Mouse (Mus musculus): ENCODE results near the gene D930007J09Rik. TPM values are rescaled to one million over a fixed set of nuclear protein-coding genes. Genes with fewer than 3 reads are reported as not detected.

D930007J09Rik gene
- total and polyA plus RNA-seq, 2 experiments from 2014 or later, result not detected

- TF ChIP-seq CTCF (IDR thresholded peaks at IDR 0.05; ENCODE audit: low read depth) (no peak), EP300 (IDR thresholded peaks at IDR 0.05; ENCODE audit: low read depth) (no peak)
These were observed 15.1 kb downstream of the D930007J09Rik start for GRCm38 (mm10) chr13:32787584-32787983.

GRCm38 (mm10) chr13:32783816-32784215, 18.8 kb downstream of the D930007J09Rik start, which contains the start of gene Mylk4:
Mylk4 (minus strand) TSS chr13:32783954.
- no peak for ATAC-seq (ENCODE audit: insufficient read depth, low read depth)
- TF ChIP-seq CTCF (IDR thresholded peaks at IDR 0.05; ENCODE audit: low read depth) (no peak), EP300 (IDR thresholded peaks at IDR 0.05; ENCODE audit: low read depth) (no peak)
- Histone ChIP-seq H3K4me3 (ENCODE audit: low read depth, low read length) (no peak within 1 kb of the TSS), H3K36me3 (replicated peaks; ENCODE audit: control insufficient read depth, insufficient read depth, low read length) (no peaks in the 10 kb centered on the region), H3K9me3 (replicated peaks; ENCODE audit: control insufficient read depth, low read length) (no peaks in the 10 kb centered on the region), H3K27ac (ENCODE audit: low read depth) (no peak within 1 kb of the TSS), H3K4me1 (ENCODE audit: control insufficient read depth, insufficient read depth) (no peaks in the 10 kb centered on the region), H3K27me3 (ENCODE audit: control insufficient read depth, insufficient read depth, low read length) (no peaks in the 10 kb centered on the region), H3K9ac (replicated peaks; ENCODE audit: low read depth, low read length) (no peak within 1 kb of the TSS), H3K4me2 (ENCODE audit: low read depth, low read length) (no peak within 1 kb of the TSS)
- WGBS, result 68% methylated on average over 8 of the region's 8 CpGs
- DNase-seq (ENCODE audit: low spot score), result no peak

More at GRCm38 (mm10) chr13:32787584-32787983, 15.1 kb downstream of the D930007J09Rik start:
- whole genome bisulfite sequencing, result 64% methylated on average over 2 of the region's 2 CpGs
- no peaks in the 10 kb centered on the region for H3K4me1 ChIP-seq (ENCODE audit: control insufficient read depth, insufficient read depth)
- H3K4me2 ChIP-seq (ENCODE audit: low read depth, low read length), result no peak overlapping the region
- no peaks in the 10 kb centered on the region for H3K36me3 ChIP-seq (replicated peaks; ENCODE audit: control insufficient read depth, insufficient read depth, low read length)
- H3K9me3 ChIP-seq (replicated peaks; ENCODE audit: control insufficient read depth, low read length), result no peaks in the 10 kb centered on the region
- DNase-seq (ENCODE audit: low spot score) (no peak), ATAC-seq (ENCODE audit: insufficient read depth, low read depth) (no peak)
- no peak overlapping the region for H3K27ac ChIP-seq (ENCODE audit: low read depth)
- H3K4me3 ChIP-seq (ENCODE audit: low read depth, low read length), result no peak overlapping the region
- no peaks in the 10 kb centered on the region for H3K27me3 ChIP-seq (ENCODE audit: control insufficient read depth, insufficient read depth, low read length)
- no peak overlapping the region for H3K9ac ChIP-seq (replicated peaks; ENCODE audit: low read depth, low read length)

- WGBS, result 40% methylated on average over 5 of the region's 5 CpGs
- Histone ChIP-seq H3K36me3 (replicated peaks; ENCODE audit: control insufficient read depth, insufficient read depth, low read length) (no peaks in the 10 kb centered on the region), H3K4me1 (ENCODE audit: control insufficient read depth, insufficient read depth) (no peaks in the 10 kb centered on the region), H3K9me3 (replicated peaks; ENCODE audit: control insufficient read depth, low read length) (no peaks in the 10 kb centered on the region), H3K27me3 (ENCODE audit: control insufficient read depth, insufficient read depth, low read length) (no peaks in the 10 kb centered on the region), H3K27ac (ENCODE audit: low read depth) (no peak overlapping the region), H3K4me2 (ENCODE audit: low read depth, low read length) (no peak overlapping the region), H3K9ac (replicated peaks; ENCODE audit: low read depth, low read length) (no peak overlapping the region), H3K4me3 (ENCODE audit: low read depth, low read length) (no peak overlapping the region)
- DNase-seq (ENCODE audit: low spot score) (no peak), ATAC-seq (ENCODE audit: insufficient read depth, low read depth) (no peak)
- no peak for TF ChIP-seq EP300 (IDR thresholded peaks at IDR 0.05; ENCODE audit: low read depth)
- peak; percentile 33 for TF ChIP-seq CTCF (IDR thresholded peaks at IDR 0.05; ENCODE audit: low read depth)
These were observed 19.6 kb downstream of the D930007J09Rik start for GRCm38 (mm10) chr13:32783055-32783454.

- Histone ChIP-seq H3K4me2 (ENCODE audit: low read depth, low read length) (no peak overlapping the region), H3K36me3 (replicated peaks; ENCODE audit: control insufficient read depth, insufficient read depth, low read length) (no peaks in the 10 kb centered on the region), H3K27ac (ENCODE audit: low read depth) (peak overlapping the region; percentile 44), H3K4me3 (ENCODE audit: low read depth, low read length) (no peak overlapping the region), H3K9ac (replicated peaks; ENCODE audit: low read depth, low read length) (no peak overlapping the region), H3K4me1 (ENCODE audit: control insufficient read depth, insufficient read depth) (peaks cover 26% of the 10 kb centered on the region; the same call in 1 of the 2 replicates), H3K9me3 (replicated peaks; ENCODE audit: control insufficient read depth, low read length) (no peaks in the 10 kb centered on the region), H3K27me3 (ENCODE audit: control insufficient read depth, insufficient read depth, low read length) (no peaks in the 10 kb centered on the region)
- DNase-seq (ENCODE audit: low spot score) (no peak), ATAC-seq (ENCODE audit: insufficient read depth, low read depth) (no peak)
- no peak for TF ChIP-seq EP300 (IDR thresholded peaks at IDR 0.05; ENCODE audit: low read depth)
- no peak for TF ChIP-seq CTCF (IDR thresholded peaks at IDR 0.05; ENCODE audit: low read depth)
- WGBS, result 51% methylated on average over 3 of the region's 3 CpGs
These were observed 23.8 kb downstream of the D930007J09Rik start for GRCm38 (mm10) chr13:32778861-32779260.

- TF ChIP-seq EP300 (IDR thresholded peaks at IDR 0.05; ENCODE audit: low read depth) (no peak; the same call in 1 of the 2 replicates), CTCF (IDR thresholded peaks at IDR 0.05; ENCODE audit: low read depth) (no peak)
- peak; percentile 56 for DNase-seq (ENCODE audit: low spot score)
- H3K4me2 ChIP-seq (ENCODE audit: low read depth, low read length), result peak overlapping the region; percentile 26
- ATAC-seq (ENCODE audit: insufficient read depth, low read depth), result peak; percentile 82
- H3K9me3 ChIP-seq (replicated peaks; ENCODE audit: control insufficient read depth, low read length), result no peaks in the 10 kb centered on the region
- WGBS, result 54% methylated on average over 10 of the region's 10 CpGs
- H3K27me3 ChIP-seq (ENCODE audit: control insufficient read depth, insufficient read depth, low read length), result no peaks in the 10 kb centered on the region
- H3K9ac ChIP-seq (replicated peaks; ENCODE audit: low read depth, low read length), result peak overlapping the region; percentile 31; the same call in 1 of the 2 replicates
- H3K36me3 ChIP-seq (replicated peaks; ENCODE audit: control insufficient read depth, insufficient read depth, low read length), result no peaks in the 10 kb centered on the region
- peak overlapping the region; percentile 7 for H3K4me3 ChIP-seq (ENCODE audit: low read depth, low read length)
- H3K27ac ChIP-seq (ENCODE audit: low read depth), result peak overlapping the region; percentile 83
- H3K4me1 ChIP-seq (ENCODE audit: control insufficient read depth, insufficient read depth), result peaks cover 26% of the 10 kb centered on the region; the same call in 1 of the 2 replicates
These were observed 26.3 kb downstream of the D930007J09Rik start for GRCm38 (mm10) chr13:32776350-32776749.

- no peak for DNase-seq (ENCODE audit: low spot score)
- Histone ChIP-seq H3K4me2 (ENCODE audit: low read depth, low read length) (peak overlapping the region; percentile 26), H3K27me3 (ENCODE audit: control insufficient read depth, insufficient read depth, low read length) (no peaks in the 10 kb centered on the region), H3K9me3 (replicated peaks; ENCODE audit: control insufficient read depth, low read length) (no peaks in the 10 kb centered on the region), H3K9ac (replicated peaks; ENCODE audit: low read depth, low read length) (peak overlapping the region; percentile 31; the same call in 1 of the 2 replicates), H3K36me3 (replicated peaks; ENCODE audit: control insufficient read depth, insufficient read depth, low read length) (no peaks in the 10 kb centered on the region), H3K4me1 (ENCODE audit: control insufficient read depth, insufficient read depth) (peaks cover 26% of the 10 kb centered on the region; the same call in 1 of the 2 replicates), H3K4me3 (ENCODE audit: low read depth, low read length) (peak overlapping the region; percentile 7), H3K27ac (ENCODE audit: low read depth) (peak overlapping the region; percentile 83)
- WGBS, result 71% methylated on average over 9 of the region's 9 CpGs
- TF ChIP-seq EP300 (IDR thresholded peaks at IDR 0.05; ENCODE audit: low read depth) (no peak; the same call in 1 of the 2 replicates), CTCF (IDR thresholded peaks at IDR 0.05; ENCODE audit: low read depth) (no peak)
- ATAC-seq (ENCODE audit: insufficient read depth, low read depth), result peak; percentile 9; the same call in 1 of the 2 replicates
These were observed 26.8 kb downstream of the D930007J09Rik start for GRCm38 (mm10) chr13:32775889-32776288.

Data from heart, postnatal 0 days (tissue).